Mouse (Mus musculus): ENCODE measurements around the gene Adamts16.
"Not testable (repeated sequence)": the region's sequence is repeated elsewhere in the genome, so short reads cannot be mapped to it uniquely, and the experiment has no call there.

Adamts16 gene

GRCm38 (mm10) chr13:70841421-70841904 is at the start of gene Adamts16:
Adamts16 (minus strand) TSS chr13:70841811.
- in situ Hi-C loops (cut with MboI; ENCODE audit: unreplicated experiment in 2 of 2), result loop anchor here in 1 of 2 experiments (10.0 kb wide), 1 partner anchor 197 kb away; no protein-coding TSS in a partner anchor

GRCm38 (mm10) chr13:70887136-70887535 is 45.5 kb upstream of the Adamts16 start:
- in situ Hi-C loops (cut with MboI; ENCODE audit: unreplicated experiment in 2 of 2), result no loop called here

GRCm38 (mm10) chr13:70885006-70885405 is 43.4 kb upstream of the Adamts16 start:
- in situ Hi-C loops (cut with MboI; ENCODE audit: unreplicated experiment in 2 of 2), result no loop called here

- in situ Hi-C loops (cut with MboI; ENCODE audit: unreplicated experiment in 2 of 2), result no loop called here
Observed at GRCm38 (mm10) chr13:70883891-70884890, 42.6 kb upstream of the Adamts16 start.

- in situ Hi-C loops (cut with MboI; ENCODE audit: unreplicated experiment in 2 of 2), result not testable (repeated sequence)
Observed at GRCm38 (mm10) chr13:70879971-70880370, 38.4 kb upstream of the Adamts16 start.

GRCm38 (mm10) chr13:70877550-70877913 is 35.9 kb upstream of the Adamts16 start:
- in situ Hi-C loops (cut with MboI; ENCODE audit: unreplicated experiment in 2 of 2), result no loop called here

GRCm38 (mm10) chr13:70876648-70877549 is 35.3 kb upstream of the Adamts16 start:
- in situ Hi-C loops (cut with MboI; ENCODE audit: unreplicated experiment in 2 of 2), result no loop called here

- in situ Hi-C loops (cut with MboI; ENCODE audit: unreplicated experiment in 2 of 2), result no loop called here
Observed at GRCm38 (mm10) chr13:70875411-70875949, 33.9 kb upstream of the Adamts16 start.

GRCm38 (mm10) chr13:70874741-70875140 is 33.1 kb upstream of the Adamts16 start:
- in situ Hi-C loops (cut with MboI; ENCODE audit: unreplicated experiment in 2 of 2), result no loop called here

GRCm38 (mm10) chr13:70873851-70874250 is 32.2 kb upstream of the Adamts16 start:
- in situ Hi-C loops (cut with MboI; ENCODE audit: unreplicated experiment in 2 of 2), result not testable (repeated sequence)

- in situ Hi-C loops (cut with MboI; ENCODE audit: unreplicated experiment in 2 of 2), result no loop called here
Observed at GRCm38 (mm10) chr13:70871049-70871448, 29.4 kb upstream of the Adamts16 start.

- in situ Hi-C loops (cut with MboI; ENCODE audit: unreplicated experiment in 2 of 2), result no loop called here
Observed at GRCm38 (mm10) chr13:70866971-70867625, 25.5 kb upstream of the Adamts16 start.

GRCm38 (mm10) chr13:70865867-70866266 is 24.3 kb upstream of the Adamts16 start:
- in situ Hi-C loops (cut with MboI; ENCODE audit: unreplicated experiment in 2 of 2), result no loop called here

- in situ Hi-C loops (cut with MboI; ENCODE audit: unreplicated experiment in 2 of 2), result no loop called here
Observed at GRCm38 (mm10) chr13:70862162-70862908, 20.7 kb upstream of the Adamts16 start.

- in situ Hi-C loops (cut with MboI; ENCODE audit: unreplicated experiment in 2 of 2), result no loop called here
Observed at GRCm38 (mm10) chr13:70853601-70854000, 12.0 kb upstream of the Adamts16 start.

GRCm38 (mm10) chr13:70846933-70847332 is 5.3 kb upstream of the Adamts16 start:
- in situ Hi-C loops (cut with MboI; ENCODE audit: unreplicated experiment in 2 of 2), result loop anchor here in 1 of 2 experiments (10.0 kb wide), 1 partner anchor 202 kb away; no protein-coding TSS in a partner anchor

- in situ Hi-C loops (cut with MboI; ENCODE audit: unreplicated experiment in 2 of 2), result loop anchor here in 1 of 2 experiments (10.0 kb wide), 1 partner anchor 201 kb away; no protein-coding TSS in a partner anchor
Observed at GRCm38 (mm10) chr13:70845526-70845925, 3.9 kb upstream of the Adamts16 start.

- in situ Hi-C loops (cut with MboI; ENCODE audit: unreplicated experiment in 2 of 2), result loop anchor here in 1 of 2 experiments (10.0 kb wide), 1 partner anchor 197 kb away; no protein-coding TSS in a partner anchor
Observed at GRCm38 (mm10) chr13:70842126-70842525, 515 bp upstream of the Adamts16 start.

- in situ Hi-C loops (cut with MboI; ENCODE audit: unreplicated experiment in 2 of 2), result loop anchor here in 1 of 2 experiments (10.0 kb wide), 1 partner anchor 195 kb away; no protein-coding TSS in a partner anchor
Observed at GRCm38 (mm10) chr13:70840161-70840560, 1.4 kb downstream of the Adamts16 start.

All from v-Abl transformed pro-B cells (cell line).